Mouse (Mus musculus) neutrophil, adult 59 days (primary cell): ENCODE results near the gene Samd10. TPM values are rescaled to one million over a fixed set of nuclear protein-coding genes. Genes with fewer than 3 reads are reported as not detected.

Experiments
- total RNA-seq, 2 experiments: library from RNA; stranded (reverse); gene quantifications; 1 replicate in 1 of 2; 2 replicates in 1 of 2; pipeline ENCODE4 v1.2.4; 2023

The Samd10 gene
- 10 to 100 TPM in 1 of 2 experiments, 1 to 10 TPM in 1; 9.6 to 10.1 TPM for total RNA-seq

DNA sequence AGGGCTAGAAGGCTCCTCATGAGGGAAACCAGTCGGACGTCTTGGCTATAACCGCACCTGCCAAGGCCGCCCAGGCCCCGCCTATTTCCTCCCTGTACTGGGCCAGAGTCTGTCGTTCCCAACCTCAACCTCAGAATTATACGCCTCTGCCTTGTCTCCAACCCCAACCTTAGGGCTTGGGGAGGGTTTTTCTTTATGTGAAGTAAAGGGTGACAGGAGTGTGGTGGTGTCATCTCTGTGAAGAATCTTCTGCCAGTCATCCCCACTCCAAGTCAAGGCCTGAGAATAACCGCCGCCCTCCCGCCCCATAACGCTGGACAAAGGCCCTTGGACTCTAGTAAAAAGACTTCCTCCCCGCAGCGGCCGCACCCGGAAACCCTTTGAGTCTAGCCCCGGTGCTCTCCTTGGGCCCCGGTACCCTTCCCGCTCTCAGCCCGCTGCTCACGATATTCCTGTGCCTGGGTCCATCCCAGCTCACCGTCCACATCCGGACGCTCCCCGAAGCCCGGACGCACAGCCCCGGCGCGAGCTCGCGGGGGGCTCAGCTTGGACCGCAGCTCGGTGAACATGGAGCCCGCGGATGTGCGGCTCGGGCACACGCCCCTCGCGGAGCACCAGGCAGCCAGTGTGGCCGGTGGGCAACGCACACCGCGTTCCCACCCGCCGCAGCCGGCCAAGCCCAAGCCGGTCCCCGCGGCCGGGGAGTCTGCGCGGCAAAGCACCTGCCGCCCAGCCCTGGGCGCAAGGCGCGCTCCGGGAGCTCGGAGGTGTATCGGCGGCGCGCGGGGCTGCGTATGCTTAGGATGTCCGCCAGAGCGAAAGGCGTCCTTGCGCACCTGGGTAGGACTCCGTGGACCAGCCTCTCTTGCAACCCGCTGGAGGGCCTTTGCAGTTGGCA lies at the start of gene Samd10:
Gene Samd10 (minus strand): TSS at position 759 of the 898 bp plus-strand sequence.

DNA sequence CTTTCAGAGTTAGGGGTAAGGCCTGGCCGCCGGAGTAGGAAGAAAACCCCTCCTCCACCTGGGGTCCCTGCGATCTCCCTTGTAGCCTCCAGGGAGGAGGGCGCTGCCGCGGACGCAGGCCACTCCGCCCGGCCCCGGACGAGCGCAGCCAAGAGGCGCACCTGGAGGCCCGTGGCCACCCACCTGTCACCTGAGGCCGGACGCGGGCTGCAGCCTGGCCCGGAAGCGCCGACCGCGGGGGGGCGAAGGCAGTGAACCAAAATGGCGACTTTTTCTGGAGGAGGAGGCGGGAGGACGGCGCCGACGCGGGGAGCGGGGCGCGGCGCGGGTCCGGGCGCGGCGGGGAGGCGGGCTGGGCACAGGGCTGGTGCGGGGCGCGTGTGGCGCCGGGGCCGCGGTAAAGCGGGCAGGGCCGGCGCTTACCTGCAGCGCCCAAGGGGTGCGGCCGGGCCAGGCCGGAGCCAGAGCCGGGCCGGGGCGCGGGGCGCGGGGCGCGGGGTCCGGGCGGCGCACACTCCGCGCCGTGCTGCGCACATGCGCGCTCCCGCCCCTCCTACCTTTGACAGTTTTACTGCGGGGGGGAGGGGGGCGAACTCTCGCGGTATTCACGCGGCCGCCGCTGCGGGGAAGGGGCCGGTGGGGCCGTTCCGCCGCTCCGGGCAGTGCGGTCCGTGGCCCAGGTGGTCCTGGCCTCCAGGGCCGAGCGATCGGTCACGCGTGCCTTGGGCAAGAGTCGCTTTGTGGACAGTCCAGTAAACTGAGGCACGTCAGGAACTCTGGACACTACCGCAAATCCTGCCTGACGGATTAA lies 6.6 kb downstream of the Samd10 start, which contains the start of gene Zfp512b:
Gene Zfp512b (minus strand): TSS at position 573 of the 811 bp plus-strand sequence.

GRCm38 (mm10) chr2:181591528-181592085 lies 7.4 kb downstream of the Samd10 start, which contains the start of gene Prpf6:
Gene Prpf6, plus strand, starts transcription at chr2:181591868.

GRCm38 (mm10) chr2:181584411-181584942 lies 14.5 kb downstream of the Samd10 start, which contains the start of gene Uckl1:
Gene Uckl1, minus strand, starts transcription at chr2:181584892.

Other genes starting within 250 kb of the Samd10 start
- gene Zgpat, start 234.3 kb downstream of the Samd10 start, total RNA-seq: 10 to 100 TPM; 23.4 to 24.6 TPM
- 10 to 100 TPM; 33.2 to 37.4 TPM for gene Arfrp1, start 233.8 kb downstream of the Samd10 start, total RNA-seq
- 10 to 100 TPM; 24.6 to 31.5 TPM for gene Lime1, start 219.1 kb downstream of the Samd10 start, total RNA-seq
- 1 to 10 TPM in 1 of 2 experiments, under 1 TPM in 1; 0.95 to 1.6 TPM for gene Zbtb46, start 139.8 kb downstream of the Samd10 start, total RNA-seq
- not detected for gene Abhd16b, start 106.0 kb downstream of the Samd10 start, total RNA-seq
- gene Tpd52l2, start 102.1 kb downstream of the Samd10 start, total RNA-seq: 10 to 100 TPM; 58.9 to 61.2 TPM
- 100 to 1,000 TPM; 114 to 122 TPM for gene Dnajc5, start 78.7 kb downstream of the Samd10 start, total RNA-seq
- gene Uckl1, start 14.3 kb downstream of the Samd10 start, total RNA-seq: 100 to 1,000 TPM; 106 to 137 TPM
- 10 to 100 TPM; 35.5 to 39.2 TPM for gene Prpf6, start 7.3 kb downstream of the Samd10 start, total RNA-seq
- gene Zfp512b, start 6.4 kb downstream of the Samd10 start, total RNA-seq: 10 to 100 TPM; 12.1 to 16.1 TPM
- gene Gm29797, start 57.8 kb upstream of the Samd10 start, total RNA-seq: under 1 TPM in 1 of 2 experiments, not detected in 1; 0.53 TPM
- gene Sox18, start 72.4 kb upstream of the Samd10 start, total RNA-seq: under 1 TPM; 0.22 to 0.62 TPM
- gene Tcea2, start 81.1 kb upstream of the Samd10 start, total RNA-seq: 10 to 100 TPM; 10.6 to 17.1 TPM
- gene Rgs19, start 94.8 kb upstream of the Samd10 start, total RNA-seq: 100 to 1,000 TPM; 308 to 314 TPM
- gene Lkaaear1, start 99.2 kb upstream of the Samd10 start, total RNA-seq: not detected
- under 1 TPM in 1 of 2 experiments, not detected in 1; 0.49 TPM for gene Oprl1, start 115.8 kb upstream of the Samd10 start, total RNA-seq
- gene Myt1, start 164.1 kb upstream of the Samd10 start, total RNA-seq: not detected
- gene Pcmtd2, start 238.6 kb upstream of the Samd10 start, total RNA-seq: 10 to 100 TPM; 30.4 to 32.7 TPM